Comparison of ENCODE assay signal across 22 mouse cellular contexts in genomic region chr9:74376191-74376590, GRCm38 (mm10).
DNase-seq lines count a peak whose midpoint lies in the region; ATAC-seq and TF ChIP-seq lines count a peak whose summit lies in the region.
"Had no signal": no experiment of that assay in that cellular context is flagged by ENCODE, and none has a peak within 500 bp of the region (broad histone marks: within the 10 kb centered on the region; RNA-seq: fewer than 3 reads in every experiment).

No protein-coding gene starts in this region.

- H3K36me3 ChIP-seq in forebrain, embryonic 15.5 days = no peaks in the 10 kb centered on the region
- H3K36me3 ChIP-seq: embryonic facial prominence, embryonic 13.5 days; embryonic facial prominence, embryonic 15.5 days had no signal

- ATAC-seq in forebrain, embryonic 15.5 days (replicated peaks) = no peak
- ATAC-seq: forebrain, embryonic 13.5 days; forebrain, embryonic 16.5 days had no signal

- peak; percentile 3 to 58 for DNase-seq in left cerebral cortex, postnatal 25 days (ENCODE audit: low spot score in 2 of 2)
- no peak for DNase-seq in left cerebral cortex, adult 18-20 months (ENCODE audit: low spot score in 2 of 2)
- DNase-seq in Muller cell, postnatal 12 days (ENCODE audit: inconsistent ontology term) = peak; percentile 64
- peak; percentile 3 for DNase-seq in NIH3T3 (ENCODE audit: low read depth)
- no peak for DNase-seq in gastrocnemius, adult 8-10 months (ENCODE audit: low spot score in 2 of 2)
- no peak for DNase-seq in spleen, postnatal 36 days (ENCODE audit: low spot score in 2 of 2)
- DNase-seq: adrenal gland, adult 8-10 months; adrenal gland, postnatal 14 days; adrenal gland, postnatal 36 days; cerebellum, adult 11 months; cerebellum, adult 18-20 months; cerebellum, adult 8-10 months; cerebellum, adult 9-11 months; cerebellum, postnatal 14 days; cerebellum, postnatal 36 days; embryo, embryonic 11 days had no signal

- no peaks in the 10 kb centered on the region for H3K27me3 ChIP-seq in forebrain, embryonic 15.5 days
- H3K27me3 ChIP-seq: embryonic facial prominence, embryonic 13.5 days; embryonic facial prominence, embryonic 15.5 days; forebrain, embryonic 13.5 days had no signal

- no peaks in the 10 kb centered on the region for H3K9me3 ChIP-seq in forebrain, embryonic 15.5 days
- H3K9me3 ChIP-seq: embryonic facial prominence, embryonic 13.5 days; embryonic facial prominence, embryonic 15.5 days; forebrain, embryonic 13.5 days had no signal

- TF ChIP-seq POLR2A in embryonic fibroblast, embryonic 13.5 days (IDR thresholded peaks at IDR 0.05; ENCODE audit: low read depth, low read length) = no peak

- no peaks in the 10 kb centered on the region; the same call in 1 of the 2 replicates for H3K4me1 ChIP-seq in embryonic fibroblast, embryonic 13.5 days (ENCODE audit: control insufficient read depth, insufficient read depth, low read length)
- no peaks in the 10 kb centered on the region for H3K4me1 ChIP-seq in forebrain, embryonic 15.5 days
- H3K4me1 ChIP-seq: embryonic facial prominence, embryonic 13.5 days; embryonic facial prominence, embryonic 15.5 days; forebrain, embryonic 13.5 days had no signal

- no peak overlapping the region for H3K4me3 ChIP-seq in embryonic fibroblast, embryonic 13.5 days (ENCODE audit: insufficient read depth, low read length)
- H3K4me3 ChIP-seq in forebrain, embryonic 15.5 days = no peak overlapping the region
- H3K4me3 ChIP-seq: embryonic facial prominence, embryonic 13.5 days; embryonic facial prominence, embryonic 15.5 days; forebrain, embryonic 13.5 days had no signal

- intact Hi-C loops in left cerebral cortex, postnatal 25 days (cut with DNase I) = no loop called here

- no peak for TF ChIP-seq CTCF in embryonic fibroblast, embryonic 13.5 days (IDR thresholded peaks at IDR 0.05; ENCODE audit: borderline replicate concordance, insufficient read depth, low read length)

- no peak overlapping the region for H3K9ac ChIP-seq in forebrain, embryonic 15.5 days (replicated peaks)
- H3K9ac ChIP-seq: embryonic facial prominence, embryonic 13.5 days; embryonic facial prominence, embryonic 15.5 days; forebrain, embryonic 13.5 days had no signal

- peak overlapping the region; percentile 90 for H3K27ac ChIP-seq in embryonic fibroblast, embryonic 13.5 days (ENCODE audit: insufficient read depth, low read length)
- H3K27ac ChIP-seq in forebrain, embryonic 15.5 days (replicated peaks) = no peak overlapping the region
- H3K27ac ChIP-seq: embryonic facial prominence, embryonic 13.5 days; embryonic facial prominence, embryonic 15.5 days; forebrain, embryonic 13.5 days had no signal

- H3K4me2 ChIP-seq in forebrain, embryonic 15.5 days (replicated peaks) = no peak overlapping the region
- H3K4me2 ChIP-seq: embryonic facial prominence, embryonic 13.5 days; embryonic facial prominence, embryonic 15.5 days; forebrain, embryonic 13.5 days had no signal

Comparison
In these comparisons a context has a peak if more than half of its experiments do, and no peak if none do; other contexts are left out.
1. DNase-seq: peak in left cerebral cortex, postnatal 25 days (2 of 2), Muller cell, postnatal 12 days (single experiment) and NIH3T3 (single experiment); none in left cerebral cortex, adult 18-20 months (0 of 2), gastrocnemius, adult 8-10 months (0 of 2) and spleen, postnatal 36 days (0 of 2).